Mouse (Mus musculus): ENCODE results near the gene Zfp346. TPM values are rescaled to one million over a fixed set of nuclear protein-coding genes. Genes with fewer than 3 reads are reported as not detected.

Gene Zfp346
- polyA plus RNA-seq, 1 experiment from 2014 or later, result 21.8 TPM

DNA sequence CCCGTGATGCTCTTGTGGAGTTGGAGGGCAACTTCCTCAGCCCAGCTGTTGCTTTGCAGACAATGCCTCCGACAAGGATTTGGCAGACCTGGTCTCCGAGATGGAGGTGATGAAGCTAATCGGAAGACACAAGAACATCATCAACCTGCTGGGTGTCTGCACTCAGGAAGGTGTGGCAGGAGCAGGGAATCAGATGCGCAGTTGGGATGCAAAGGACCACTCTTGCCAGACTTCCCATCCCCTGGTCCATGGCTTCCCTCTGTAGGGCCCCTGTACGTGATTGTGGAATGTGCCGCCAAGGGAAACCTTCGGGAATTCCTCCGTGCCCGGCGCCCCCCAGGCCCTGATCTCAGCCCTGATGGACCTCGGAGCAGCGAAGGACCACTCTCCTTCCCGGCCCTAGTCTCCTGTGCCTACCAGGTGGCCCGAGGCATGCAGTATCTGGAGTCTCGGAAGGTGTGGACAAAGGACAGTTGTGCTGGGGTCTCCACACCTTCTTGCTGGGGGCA lies 60.8 kb downstream of the Zfp346 start:
- Histone ChIP-seq H3K9me3 (replicated peaks) (no peaks in the 10 kb centered on the region), H3K27me3 (ENCODE audit: low read depth, poor library complexity, severe bottlenecking) (no peaks in the 10 kb centered on the region), H3K27ac (replicated peaks) (no peak overlapping the region), H3K36me3 (no peaks in the 10 kb centered on the region), H3K4me3 (no peak overlapping the region), H3K4me1 (peaks cover 10% of the 10 kb centered on the region)
- WGBS, result 92% methylated on average over 16 of the region's 16 CpGs
- DNase-seq (ENCODE audit: low spot score), result no peak

DNA sequence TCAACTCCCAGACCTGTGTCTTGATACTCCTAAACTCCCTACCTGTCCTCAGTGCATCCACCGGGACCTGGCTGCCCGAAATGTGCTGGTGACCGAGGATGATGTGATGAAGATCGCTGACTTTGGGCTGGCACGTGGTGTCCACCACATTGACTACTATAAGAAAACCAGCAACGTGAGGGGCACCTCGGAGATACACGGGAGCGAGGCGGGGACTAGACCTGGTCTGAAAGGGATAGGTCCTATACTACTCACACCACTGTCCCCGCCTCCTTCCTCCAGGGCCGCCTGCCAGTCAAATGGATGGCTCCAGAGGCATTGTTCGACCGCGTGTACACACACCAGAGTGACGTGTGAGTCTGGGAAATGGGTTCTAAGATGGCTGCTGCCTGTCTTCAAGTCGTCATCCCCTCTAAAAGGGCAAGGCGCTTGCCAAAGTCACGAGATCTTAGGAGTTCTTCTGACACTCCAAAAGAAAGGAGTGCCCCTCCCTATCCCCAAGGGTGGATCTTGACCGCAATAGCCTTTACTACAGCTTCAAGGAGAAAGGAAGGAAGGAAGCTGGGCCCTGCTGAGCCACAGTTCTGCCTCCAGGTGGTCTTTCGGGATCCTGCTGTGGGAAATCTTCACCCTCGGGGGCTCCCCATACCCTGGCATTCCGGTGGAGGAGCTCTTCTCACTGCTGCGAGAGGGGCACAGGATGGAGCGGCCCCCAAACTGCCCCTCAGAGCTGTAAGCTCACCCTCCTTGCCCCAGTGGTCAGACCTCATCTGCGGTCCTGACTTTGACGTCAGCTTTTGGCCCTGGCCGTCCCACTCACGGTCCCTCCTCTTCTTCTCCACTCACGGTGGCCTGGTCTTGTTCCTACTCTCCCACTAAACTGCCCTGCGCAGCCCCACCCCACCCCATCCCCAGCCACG lies 62.0 kb downstream of the Zfp346 start:
- H3K27ac ChIP-seq (replicated peaks), result 0 out of 2 replicates have a peak overlapping the region, but pooled peaks have one; percentile 17
- no peak for DNase-seq (ENCODE audit: low spot score)
- WGBS, result 90% methylated on average over 32 of the region's 32 CpGs
- H3K4me1 ChIP-seq, result peaks cover 22% of the 10 kb centered on the region
- no peaks in the 10 kb centered on the region for H3K36me3 ChIP-seq
- H3K9me3 ChIP-seq (replicated peaks), result no peaks in the 10 kb centered on the region
- H3K27me3 ChIP-seq (ENCODE audit: low read depth, poor library complexity, severe bottlenecking), result peaks cover under 1% of the 10 kb centered on the region; the same call in 1 of the 2 replicates
- H3K4me3 ChIP-seq, result no peak overlapping the region

DNA sequence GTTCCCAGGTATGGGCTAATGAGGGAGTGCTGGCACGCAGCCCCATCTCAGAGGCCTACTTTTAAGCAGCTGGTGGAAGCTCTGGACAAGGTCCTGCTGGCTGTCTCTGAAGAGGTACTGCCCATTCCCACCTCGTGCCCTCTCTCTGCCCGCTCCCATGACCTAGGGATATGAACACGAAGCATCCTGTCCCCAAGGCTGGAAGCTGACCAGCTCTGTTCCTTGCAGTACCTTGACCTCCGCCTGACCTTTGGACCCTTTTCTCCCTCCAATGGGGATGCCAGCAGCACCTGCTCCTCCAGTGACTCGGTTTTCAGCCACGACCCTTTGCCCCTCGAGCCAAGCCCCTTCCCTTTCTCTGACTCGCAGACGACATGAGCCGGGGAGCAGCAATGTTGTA lies 62.7 kb downstream of the Zfp346 start:
- no peak for DNase-seq (ENCODE audit: low spot score)
- no peak overlapping the region; the same call in 1 of the 2 replicates for H3K27ac ChIP-seq (replicated peaks)
- WGBS, result 84% methylated on average over 11 of the region's 11 CpGs
- H3K27me3 ChIP-seq (ENCODE audit: low read depth, poor library complexity, severe bottlenecking), result peaks cover 8% of the 10 kb centered on the region
- no peaks in the 10 kb centered on the region for H3K9me3 ChIP-seq (replicated peaks)
- no peak overlapping the region for H3K4me3 ChIP-seq
- H3K36me3 ChIP-seq, result no peaks in the 10 kb centered on the region
- peaks cover 29% of the 10 kb centered on the region for H3K4me1 ChIP-seq

DNA sequence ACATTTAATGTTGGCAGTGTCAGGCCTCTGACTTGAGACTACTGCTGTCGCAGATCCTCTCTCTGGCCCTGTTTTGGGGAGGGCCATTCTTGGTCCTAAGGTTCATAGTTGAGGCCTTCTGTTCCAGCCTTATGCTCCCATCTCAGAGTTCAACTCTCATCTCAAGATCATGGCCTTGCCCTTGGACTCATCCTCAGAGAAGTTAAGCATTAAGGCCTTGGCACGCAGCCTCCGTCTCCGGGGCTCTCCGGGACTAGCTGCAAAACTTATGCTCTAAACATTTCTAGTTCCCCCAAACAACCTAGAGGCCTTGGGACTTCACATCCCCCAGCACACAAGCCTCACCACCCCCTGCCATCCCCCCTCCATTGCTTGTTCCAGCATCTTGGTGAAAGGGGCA lies 63.1 kb downstream of the Zfp346 start:
- Histone ChIP-seq H3K9me3 (replicated peaks) (no peaks in the 10 kb centered on the region), H3K36me3 (no peaks in the 10 kb centered on the region), H3K27me3 (ENCODE audit: low read depth, poor library complexity, severe bottlenecking) (peaks cover 9% of the 10 kb centered on the region), H3K4me1 (peaks cover 29% of the 10 kb centered on the region), H3K27ac (replicated peaks) (peak overlapping the region; percentile 65), H3K4me3 (no peak overlapping the region)
- WGBS, result 93% methylated on average over 5 of the region's 5 CpGs
- DNase-seq (ENCODE audit: low spot score), result no peak

DNA sequence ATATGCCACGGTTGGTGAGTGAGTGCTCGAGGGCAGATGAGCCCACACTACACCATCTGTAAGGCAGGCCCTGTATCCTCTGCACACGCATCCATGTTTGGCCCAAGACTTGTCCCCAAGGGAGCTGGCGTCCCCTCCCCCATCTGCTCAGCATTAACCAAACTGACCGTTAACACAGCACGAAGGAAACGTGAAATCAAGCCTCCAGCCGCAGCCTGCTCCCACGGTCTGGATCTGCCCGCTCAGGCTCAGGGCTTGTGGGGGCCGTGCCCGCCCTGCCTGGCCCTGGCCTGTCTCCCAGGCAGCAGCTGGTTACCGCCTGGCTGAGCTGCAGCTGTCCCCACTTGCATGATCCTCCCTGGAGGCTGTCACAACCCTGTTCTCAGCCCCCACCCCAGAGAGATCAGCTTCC lies 63.9 kb downstream of the Zfp346 start:
- DNase-seq (ENCODE audit: low spot score), result peak; percentile 29
- Histone ChIP-seq H3K9me3 (replicated peaks) (no peaks in the 10 kb centered on the region), H3K27ac (replicated peaks) (peak overlapping the region; percentile 65), H3K4me1 (peaks cover 29% of the 10 kb centered on the region), H3K4me3 (no peak overlapping the region), H3K27me3 (ENCODE audit: low read depth, poor library complexity, severe bottlenecking) (peaks cover 9% of the 10 kb centered on the region), H3K36me3 (no peaks in the 10 kb centered on the region)
- 85% methylated on average over 13 of the region's 13 CpGs for WGBS

DNA sequence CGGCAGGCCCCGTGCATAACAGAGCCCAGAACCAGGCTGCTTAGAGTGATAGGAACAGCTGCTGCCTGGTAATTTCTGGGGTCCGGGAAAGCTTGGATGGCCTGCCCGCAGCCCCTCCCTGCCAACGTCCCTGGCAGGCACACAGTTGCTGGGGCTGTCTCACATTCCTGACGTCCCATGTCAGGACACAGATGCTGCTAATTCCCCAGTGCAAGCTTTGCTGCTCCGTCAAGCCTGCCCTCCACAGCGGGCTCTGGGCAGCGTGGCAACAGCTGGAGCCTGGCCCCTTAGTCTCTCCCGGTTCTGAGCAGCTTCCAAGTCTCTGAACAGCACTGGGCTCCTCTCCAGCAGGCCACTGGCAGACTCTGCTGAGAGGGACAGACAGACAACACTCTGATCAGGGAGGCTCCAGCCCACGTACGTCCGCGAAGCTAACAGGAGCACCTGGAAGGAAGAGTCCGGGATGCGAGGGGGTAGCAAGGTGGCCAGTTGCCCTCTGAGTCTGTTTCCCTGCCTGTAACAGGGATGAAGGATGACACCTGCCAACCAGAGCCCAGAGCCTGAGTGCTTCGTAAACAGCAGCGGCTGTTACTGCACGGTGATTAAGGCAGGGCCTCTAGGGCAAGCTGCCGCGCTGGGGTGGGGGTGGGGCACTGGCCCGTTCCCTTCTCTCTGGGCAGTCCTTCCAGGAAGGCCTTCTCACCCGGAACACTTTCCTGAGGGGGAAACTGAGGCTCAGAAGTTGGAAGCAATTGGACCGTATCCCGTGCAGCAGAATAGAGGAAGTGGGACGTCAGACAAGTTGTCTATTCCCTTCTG lies 66.6 kb downstream of the Zfp346 start:
- Histone ChIP-seq H3K4me3 (peak overlapping the region; percentile 35), H3K36me3 (no peaks in the 10 kb centered on the region), H3K9me3 (replicated peaks) (no peaks in the 10 kb centered on the region), H3K4me1 (peaks cover 37% of the 10 kb centered on the region), H3K27ac (replicated peaks) (peak overlapping the region; percentile 83), H3K27me3 (ENCODE audit: low read depth, poor library complexity, severe bottlenecking) (peaks cover 9% of the 10 kb centered on the region)
- WGBS, result 22% methylated on average over 26 of the region's 26 CpGs
- peak; percentile 46 for DNase-seq (ENCODE audit: low spot score)

DNA sequence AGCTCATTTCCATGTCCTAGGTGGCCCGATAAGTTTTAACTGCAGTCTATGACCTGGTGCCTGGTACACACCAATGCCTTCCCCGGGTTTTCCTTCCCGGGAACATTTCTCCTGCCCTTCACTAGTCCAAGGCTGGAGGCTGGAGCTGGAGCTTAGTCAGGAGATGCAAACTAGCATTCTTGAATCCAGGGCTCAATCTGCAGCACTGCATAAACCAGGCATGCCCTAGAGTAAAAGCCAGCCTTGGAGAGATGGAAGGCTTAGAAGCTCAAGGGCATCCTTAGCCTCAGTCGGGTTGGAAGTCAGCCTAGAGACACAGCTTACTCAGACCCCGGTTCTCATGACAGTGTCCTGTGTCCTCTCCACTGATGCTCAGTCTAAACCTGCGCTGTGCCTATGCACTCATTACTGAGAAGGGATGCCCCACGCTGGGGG lies 67.2 kb downstream of the Zfp346 start:
- Histone ChIP-seq H3K27ac (replicated peaks) (peak overlapping the region; percentile 83), H3K4me3 (peak overlapping the region; percentile 35), H3K9me3 (replicated peaks) (no peaks in the 10 kb centered on the region), H3K27me3 (ENCODE audit: low read depth, poor library complexity, severe bottlenecking) (peaks cover 9% of the 10 kb centered on the region), H3K36me3 (no peaks in the 10 kb centered on the region), H3K4me1 (peaks cover 37% of the 10 kb centered on the region)
- DNase-seq (ENCODE audit: low spot score), result no peak
- WGBS, result 48% methylated on average over 7 of the region's 7 CpGs

DNA sequence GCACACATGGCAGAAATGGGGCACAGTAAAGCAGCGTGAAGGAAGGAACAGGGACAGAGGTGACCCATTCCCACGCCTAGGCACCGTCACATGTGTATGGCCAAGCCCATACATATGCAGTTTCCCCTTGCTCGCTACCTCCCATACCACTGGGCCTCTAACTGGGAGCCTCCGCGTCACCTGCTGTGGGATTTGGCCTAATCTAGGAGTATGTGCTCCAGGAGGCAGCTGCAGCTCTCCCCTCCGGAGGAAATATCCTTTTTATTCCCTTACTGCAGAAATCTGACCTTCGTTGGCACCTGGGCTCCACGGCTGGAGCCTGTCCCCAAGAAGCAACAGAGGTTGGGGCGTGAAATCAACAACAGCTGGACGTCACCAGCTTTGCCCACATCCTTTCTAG lies 69.2 kb downstream of the Zfp346 start:
- peaks cover 9% of the 10 kb centered on the region for H3K27me3 ChIP-seq (ENCODE audit: low read depth, poor library complexity, severe bottlenecking)
- no peaks in the 10 kb centered on the region for H3K36me3 ChIP-seq
- H3K27ac ChIP-seq (replicated peaks), result no peak overlapping the region
- 72% methylated on average over 11 of the region's 11 CpGs for WGBS
- peaks cover 32% of the 10 kb centered on the region for H3K4me1 ChIP-seq
- DNase-seq (ENCODE audit: low spot score), result no peak
- no peak overlapping the region for H3K4me3 ChIP-seq
- H3K9me3 ChIP-seq (replicated peaks), result no peaks in the 10 kb centered on the region

DNA sequence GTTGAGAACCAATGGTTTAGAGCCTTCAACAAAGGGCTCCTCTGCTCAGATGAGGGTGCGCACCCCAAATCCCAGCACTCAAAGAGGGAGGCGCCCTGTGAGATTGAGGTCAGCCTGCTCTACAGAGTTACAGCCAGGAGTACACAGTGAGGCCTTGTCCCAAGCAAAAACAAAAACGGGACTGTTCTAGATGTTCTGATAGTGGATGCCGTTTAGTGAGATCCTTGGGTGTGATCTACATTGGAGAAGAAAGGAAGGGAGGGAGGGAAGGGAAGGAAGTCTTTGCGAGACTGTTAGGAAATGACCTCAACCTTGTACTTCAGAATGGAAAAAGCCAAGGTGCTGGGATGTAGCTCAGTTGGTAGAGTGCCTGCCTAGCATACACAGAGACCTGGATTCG lies 71.2 kb downstream of the Zfp346 start:
- WGBS, result 93% methylated on average over 6 of the region's 6 CpGs

DNA sequence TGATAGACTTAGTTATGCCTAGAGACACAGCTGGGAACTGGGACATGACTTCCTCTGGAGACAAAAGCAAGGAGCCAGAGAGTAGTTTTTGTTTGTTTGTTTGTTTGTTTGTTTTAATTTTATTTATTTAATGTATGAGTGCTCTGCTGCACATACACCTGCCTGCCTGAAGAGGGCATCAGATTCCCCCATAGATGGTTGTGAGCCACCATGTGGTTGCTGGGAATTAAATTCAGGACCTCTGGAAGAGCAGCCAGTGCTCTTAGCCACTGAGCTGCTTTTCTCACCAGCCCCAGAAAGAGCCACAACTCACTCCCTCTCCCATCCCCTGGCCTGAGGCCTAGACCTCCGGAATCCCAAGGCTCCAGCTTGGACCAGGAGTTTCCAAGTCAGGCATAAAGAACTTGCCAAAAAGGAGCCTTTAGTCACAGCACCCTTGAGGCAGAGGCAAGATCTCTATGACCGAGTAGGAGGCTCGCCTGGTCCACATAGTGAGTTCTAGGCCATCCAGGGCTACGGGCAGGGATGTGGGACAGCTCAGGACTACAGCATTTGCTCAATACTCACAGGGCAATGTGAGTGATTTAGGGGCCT lies 72.9 kb downstream of the Zfp346 start:
- Histone ChIP-seq H3K27ac (replicated peaks) (peak overlapping the region; percentile 49; the same call in 1 of the 2 replicates), H3K4me1 (peaks cover 19% of the 10 kb centered on the region), H3K36me3 (no peaks in the 10 kb centered on the region), H3K27me3 (ENCODE audit: low read depth, poor library complexity, severe bottlenecking) (no peaks in the 10 kb centered on the region), H3K9me3 (replicated peaks) (no peaks in the 10 kb centered on the region), H3K4me3 (no peak overlapping the region)
- WGBS, result 65% methylated on average over 4 of the region's 4 CpGs
- no peak for DNase-seq (ENCODE audit: low spot score)

More for the DNA sequence above, 71.2 kb downstream of the Zfp346 start:
- no peaks in the 10 kb centered on the region for H3K36me3 ChIP-seq
- no peaks in the 10 kb centered on the region for H3K9me3 ChIP-seq (replicated peaks)
- H3K27ac ChIP-seq (replicated peaks), result no peak overlapping the region
- H3K27me3 ChIP-seq (ENCODE audit: low read depth, poor library complexity, severe bottlenecking), result peaks cover 9% of the 10 kb centered on the region
- DNase-seq (ENCODE audit: low spot score), result no peak
- peaks cover 29% of the 10 kb centered on the region for H3K4me1 ChIP-seq
- no peak overlapping the region for H3K4me3 ChIP-seq

DNA sequence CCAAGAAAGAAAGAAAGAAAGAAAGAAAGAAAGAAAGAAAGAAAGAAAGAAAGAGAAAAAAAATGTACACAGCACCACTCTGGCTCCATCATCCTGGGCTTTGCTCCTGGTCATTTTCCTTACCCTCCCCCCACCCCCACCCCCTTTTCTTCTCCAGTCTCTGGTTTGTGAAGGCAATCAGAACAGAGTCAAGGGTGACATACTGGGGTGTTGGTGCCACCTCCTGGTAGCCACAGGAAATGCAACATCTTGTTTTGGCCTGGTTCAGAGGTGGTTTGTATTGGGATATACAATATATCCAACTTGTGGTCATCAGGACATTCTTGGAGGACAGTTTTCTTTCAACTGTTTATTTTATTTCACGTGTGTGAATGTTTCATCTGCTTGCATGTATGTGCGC lies 73.4 kb downstream of the Zfp346 start:
- H3K27me3 ChIP-seq (ENCODE audit: low read depth, poor library complexity, severe bottlenecking), result no peaks in the 10 kb centered on the region
- H3K4me1 ChIP-seq, result peaks cover 19% of the 10 kb centered on the region
- H3K9me3 ChIP-seq (replicated peaks), result no peaks in the 10 kb centered on the region
- H3K4me3 ChIP-seq, result no peak overlapping the region
- H3K36me3 ChIP-seq, result no peaks in the 10 kb centered on the region
- 0 out of 2 replicates have a peak overlapping the region, but pooled peaks have one; percentile 49 for H3K27ac ChIP-seq (replicated peaks)
- peak; percentile 75 for DNase-seq (ENCODE audit: low spot score)
- WGBS, result 34% methylated on average over 2 of the region's 2 CpGs

DNA sequence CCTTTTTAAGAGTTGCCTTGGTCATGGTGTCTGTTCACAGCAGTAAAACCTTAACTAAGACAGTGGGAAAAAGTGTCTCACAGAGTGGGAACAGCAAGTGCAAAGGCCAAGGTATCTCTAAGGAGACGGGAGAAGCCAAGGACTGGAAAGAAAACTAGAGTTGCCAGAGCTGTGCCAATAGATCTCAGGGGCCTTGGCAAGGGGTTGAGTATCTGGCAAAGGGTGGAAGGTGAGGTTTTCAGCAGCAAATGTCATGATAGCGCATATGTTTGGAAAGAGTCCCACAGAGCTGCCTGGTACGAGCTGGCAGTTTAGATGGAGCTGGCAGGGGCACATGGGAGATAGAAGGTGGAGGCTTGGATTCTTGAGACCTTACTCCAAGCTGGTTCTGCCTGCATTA lies 74.5 kb downstream of the Zfp346 start:
- no peak for DNase-seq (ENCODE audit: low spot score)
- Histone ChIP-seq H3K4me3 (no peak overlapping the region), H3K27me3 (ENCODE audit: low read depth, poor library complexity, severe bottlenecking) (no peaks in the 10 kb centered on the region), H3K27ac (replicated peaks) (no peak overlapping the region), H3K4me1 (peaks cover 13% of the 10 kb centered on the region), H3K9me3 (replicated peaks) (no peaks in the 10 kb centered on the region), H3K36me3 (no peaks in the 10 kb centered on the region)
- 95% methylated on average over 3 of the region's 3 CpGs for WGBS

All from midbrain, embryonic 10.5 days (tissue).